Mouse (Mus musculus): ENCODE measurements at regions not wholly inside any gene's neighbourhood (a gene's known extent, or its start where the extent isn't known, plus 50 kb on each side); places are given as distances from the start of the nearest gene placed in this dataset.

GRCm38 (mm10) chr14:61696290-61696842 is 89.1 kb downstream of the Kcnrg start:
- no peak for DNase-seq

GRCm38 (mm10) chr14:61696886-61697554 is 89.8 kb downstream of the Kcnrg start:
- Histone ChIP-seq H3K9me3 (ENCODE audit: low read length) (no peaks in the 10 kb centered on the region), H3K36me3 (ENCODE audit: insufficient read depth) (no peaks in the 10 kb centered on the region), H3K4me1 (ENCODE audit: insufficient read depth) (no peaks in the 10 kb centered on the region), H3K4me2 (ENCODE audit: low read depth) (no peak overlapping the region), H3K27ac (ENCODE audit: low read depth, low read length) (no peak overlapping the region), H3K4me3 (ENCODE audit: low read depth, low read length) (no peak overlapping the region), H3K27me3 (ENCODE audit: insufficient read depth, low read length) (no peaks in the 10 kb centered on the region), H3K9ac (no peak overlapping the region)
- DNase-seq (no peak), ATAC-seq (no peak)
- no peak for TF ChIP-seq CTCF (IDR thresholded peaks at IDR 0.05; ENCODE audit: low read depth)
- WGBS = 66% methylated on average over 13 of the region's 13 CpGs

More at GRCm38 (mm10) chr14:61696290-61696842, 89.1 kb downstream of the Kcnrg start:
- Histone ChIP-seq H3K4me1 (ENCODE audit: insufficient read depth) (no peaks in the 10 kb centered on the region), H3K27ac (ENCODE audit: low read depth, low read length) (no peak overlapping the region), H3K9me3 (ENCODE audit: low read length) (no peaks in the 10 kb centered on the region), H3K27me3 (ENCODE audit: insufficient read depth, low read length) (no peaks in the 10 kb centered on the region), H3K4me3 (ENCODE audit: low read depth, low read length) (no peak overlapping the region), H3K9ac (no peak overlapping the region), H3K4me2 (ENCODE audit: low read depth) (no peak overlapping the region), H3K36me3 (ENCODE audit: insufficient read depth) (no peaks in the 10 kb centered on the region)
- no peak for TF ChIP-seq CTCF (IDR thresholded peaks at IDR 0.05; ENCODE audit: low read depth)
- 46% methylated on average over 7 of the region's 7 CpGs for WGBS
- ATAC-seq = no peak

GRCm38 (mm10) chr14:61697704-61698103 is 90.4 kb downstream of the Kcnrg start:
- ATAC-seq = no peak
- no peaks in the 10 kb centered on the region for H3K36me3 ChIP-seq (ENCODE audit: insufficient read depth)
- no peak overlapping the region for H3K4me3 ChIP-seq (ENCODE audit: low read depth, low read length)
- no peaks in the 10 kb centered on the region for H3K9me3 ChIP-seq (ENCODE audit: low read length)
- no peak for DNase-seq
- TF ChIP-seq CTCF (IDR thresholded peaks at IDR 0.05; ENCODE audit: low read depth) = no peak
- no peak overlapping the region for H3K27ac ChIP-seq (ENCODE audit: low read depth, low read length)
- 74% methylated on average over 10 of the region's 10 CpGs for WGBS
- H3K27me3 ChIP-seq (ENCODE audit: insufficient read depth, low read length) = no peaks in the 10 kb centered on the region
- H3K4me1 ChIP-seq (ENCODE audit: insufficient read depth) = no peaks in the 10 kb centered on the region
- no peak overlapping the region for H3K4me2 ChIP-seq (ENCODE audit: low read depth)
- no peak overlapping the region for H3K9ac ChIP-seq

- DNase-seq (no peak), ATAC-seq (no peak)
- H3K27me3 ChIP-seq (ENCODE audit: insufficient read depth, low read length) = no peaks in the 10 kb centered on the region
- H3K4me1 ChIP-seq (ENCODE audit: insufficient read depth) = no peaks in the 10 kb centered on the region
- TF ChIP-seq CTCF (IDR thresholded peaks at IDR 0.05; ENCODE audit: low read depth) = no peak
- no peaks in the 10 kb centered on the region for H3K36me3 ChIP-seq (ENCODE audit: insufficient read depth)
- no peak overlapping the region for H3K4me3 ChIP-seq (ENCODE audit: low read depth, low read length)
- H3K9ac ChIP-seq = no peak overlapping the region
- H3K27ac ChIP-seq (ENCODE audit: low read depth, low read length) = no peak overlapping the region
- 25% methylated on average over 12 of the region's 12 CpGs for WGBS
- no peak overlapping the region for H3K4me2 ChIP-seq (ENCODE audit: low read depth)
- H3K9me3 ChIP-seq (ENCODE audit: low read length) = no peaks in the 10 kb centered on the region
Observed at GRCm38 (mm10) chr14:61698358-61699055, 91.2 kb downstream of the Kcnrg start.

- no peak for TF ChIP-seq CTCF (IDR thresholded peaks at IDR 0.05; ENCODE audit: low read depth)
- H3K9me3 ChIP-seq (ENCODE audit: low read length) = no peaks in the 10 kb centered on the region
- H3K27ac ChIP-seq (ENCODE audit: low read depth, low read length) = no peak overlapping the region
- WGBS = 35% methylated on average over 7 of the region's 7 CpGs
- no peaks in the 10 kb centered on the region for H3K4me1 ChIP-seq (ENCODE audit: insufficient read depth)
- no peak overlapping the region for H3K4me2 ChIP-seq (ENCODE audit: low read depth)
- H3K27me3 ChIP-seq (ENCODE audit: insufficient read depth, low read length) = no peaks in the 10 kb centered on the region
- no peak overlapping the region for H3K9ac ChIP-seq
- no peak overlapping the region for H3K4me3 ChIP-seq (ENCODE audit: low read depth, low read length)
- H3K36me3 ChIP-seq (ENCODE audit: insufficient read depth) = no peaks in the 10 kb centered on the region
- no peak for DNase-seq
- no peak for ATAC-seq
Observed at GRCm38 (mm10) chr14:61699638-61700037, 92.4 kb downstream of the Kcnrg start.

GRCm38 (mm10) chr14:61701131-61701530 is 93.9 kb downstream of the Kcnrg start:
- no peaks in the 10 kb centered on the region for H3K36me3 ChIP-seq (ENCODE audit: insufficient read depth)
- H3K27me3 ChIP-seq (ENCODE audit: insufficient read depth, low read length) = no peaks in the 10 kb centered on the region
- DNase-seq (no peak), ATAC-seq (no peak)
- no peak for TF ChIP-seq CTCF (IDR thresholded peaks at IDR 0.05; ENCODE audit: low read depth)
- no peak overlapping the region for H3K9ac ChIP-seq
- no peaks in the 10 kb centered on the region for H3K4me1 ChIP-seq (ENCODE audit: insufficient read depth)
- no peaks in the 10 kb centered on the region for H3K9me3 ChIP-seq (ENCODE audit: low read length)
- H3K4me3 ChIP-seq (ENCODE audit: low read depth, low read length) = no peak overlapping the region
- no peak overlapping the region for H3K4me2 ChIP-seq (ENCODE audit: low read depth)
- WGBS = 72% methylated on average over 10 of the region's 10 CpGs
- no peak overlapping the region for H3K27ac ChIP-seq (ENCODE audit: low read depth, low read length)

DNA sequence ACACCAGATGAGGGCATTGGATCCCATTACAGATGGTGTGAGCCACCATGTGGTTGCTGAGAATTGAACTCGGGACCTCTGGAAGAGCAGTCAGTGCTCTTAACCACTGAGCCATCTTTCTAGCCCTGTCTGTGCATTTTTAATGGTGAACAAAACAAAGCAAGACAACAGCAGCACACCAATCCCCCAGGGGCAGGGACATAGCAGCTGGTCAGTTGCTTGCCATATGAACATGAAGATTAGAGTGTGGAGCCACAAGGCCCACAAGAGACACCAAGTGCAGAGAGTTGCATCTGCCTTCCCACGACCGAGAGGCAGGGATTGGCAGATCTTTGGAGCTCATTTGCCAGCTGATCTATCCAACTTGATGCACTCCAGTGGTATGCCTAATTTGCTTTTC is 96.7 kb downstream of the Kcnrg start:
- Histone ChIP-seq H3K4me1 (ENCODE audit: insufficient read depth) (no peaks in the 10 kb centered on the region), H3K9me3 (ENCODE audit: low read length) (no peaks in the 10 kb centered on the region), H3K27me3 (ENCODE audit: insufficient read depth, low read length) (no peaks in the 10 kb centered on the region), H3K36me3 (ENCODE audit: insufficient read depth) (no peaks in the 10 kb centered on the region), H3K9ac (no peak overlapping the region), H3K27ac (ENCODE audit: low read depth, low read length) (no peak overlapping the region), H3K4me3 (ENCODE audit: low read depth, low read length) (no peak overlapping the region), H3K4me2 (ENCODE audit: low read depth) (no peak overlapping the region)
- TF ChIP-seq CTCF (IDR thresholded peaks at IDR 0.05; ENCODE audit: low read depth) = no peak
- 75% methylated on average over 3 of the region's 3 CpGs for WGBS
- ATAC-seq = no peak
- no peak for DNase-seq

All from forebrain, postnatal 0 days (tissue).